Mouse (Mus musculus) embryonic fibroblast, embryonic 13.5 days (primary cell): Measurements from ENCODE around the gene Strc. TPM values are rescaled to one million over a fixed set of nuclear protein-coding genes. Genes with fewer than 3 reads are reported as not detected.
"Not testable (repeated sequence)": the region's sequence is repeated elsewhere in the genome, so short reads cannot be mapped to it uniquely, and the experiment has no call there.

Source experiments
- H3K27ac ChIP-seq: 2 replicates; pipeline ENCODE4 v1.5.1; 2012; ENCODE audit warnings: low read length, control low read depth, inconsistent platforms; ENCODE audit not compliant: insufficient read depth
- H3K4me1 ChIP-seq: 2 replicates; pipeline ENCODE4 v1.6.1; 2011; ENCODE audit warnings: low read length; ENCODE audit not compliant: control insufficient read depth, insufficient read depth
- H3K4me3 ChIP-seq: 2 replicates; pipeline ENCODE4 v1.5.1; 2011; ENCODE audit warnings: mild to moderate bottlenecking, control low read depth, low read length; ENCODE audit not compliant: insufficient read depth
- CTCF ChIP-seq: IDR thresholded peaks from 2 replicates; pipeline ENCODE4 v1.5.1; 2011; ENCODE audit warnings: mild to moderate bottlenecking, control low read depth, low read length, moderate library complexity, borderline replicate concordance; ENCODE audit not compliant: insufficient read depth
- POLR2A ChIP-seq: IDR thresholded peaks from 2 replicates; pipeline ENCODE4 v1.6.1; 2011; ENCODE audit warnings: low read depth, mild to moderate bottlenecking, control low read depth, low read length, moderate library complexity
- polyA plus RNA-seq: library from polyadenylated mRNA; stranded (reverse); fragments of >200 nt; gene quantifications from 2 replicates; pipeline ENCODE4 v1.2.4, GENCODE M21; 2011; ENCODE audit warnings: low read depth; ENCODE audit not compliant: missing spikeins, insufficient read length

The Strc gene
- not detected in 2 replicates for polyA plus RNA-seq

GRCm38 (mm10) chr2:121386961-121387575 lies at the start of gene Strc:
Gene Strc (minus strand): TSS chr2:121387168.
- H3K27ac ChIP-seq, result not testable (repeated sequence)

GRCm38 (mm10) chr2:121434854-121435253 lies 47.9 kb upstream of the Strc start:
- H3K4me3 ChIP-seq, result no peak overlapping the region
- no peaks in the 10 kb centered on the region for H3K4me1 ChIP-seq
- TF ChIP-seq POLR2A (no peak), CTCF (no peak)

More at GRCm38 (mm10) chr2:121386961-121387575, at the start of gene Strc:
- H3K4me3 ChIP-seq, H3K4me1 ChIP-seq: not testable (repeated sequence)

GRCm38 (mm10) chr2:121425890-121426289 lies 38.9 kb upstream of the Strc start:
- H3K4me1 ChIP-seq, result no peaks in the 10 kb centered on the region
- H3K4me3 ChIP-seq, result no peak overlapping the region
- TF ChIP-seq POLR2A (no peak), CTCF (no peak)
- H3K27ac ChIP-seq, result no peak overlapping the region

More at GRCm38 (mm10) chr2:121434854-121435253, 47.9 kb upstream of the Strc start:
- H3K27ac ChIP-seq, result no peak overlapping the region

GRCm38 (mm10) chr2:121423166-121423565 lies 36.2 kb upstream of the Strc start:
- no peak for TF ChIP-seq CTCF
- no peak for TF ChIP-seq POLR2A
- no peak overlapping the region for H3K4me3 ChIP-seq
- H3K4me1 ChIP-seq, result 0 out of 2 replicates have a peak, but pooled peaks cover 4% of the 10 kb centered on the region
- no peak overlapping the region for H3K27ac ChIP-seq

GRCm38 (mm10) chr2:121418476-121418875 lies 31.5 kb upstream of the Strc start:
- peaks cover 8% of the 10 kb centered on the region for H3K4me1 ChIP-seq
- H3K4me3 ChIP-seq, result no peak overlapping the region
- TF ChIP-seq CTCF (no peak), POLR2A (no peak)
- no peak overlapping the region for H3K27ac ChIP-seq

- Histone ChIP-seq H3K4me3 (peak overlapping the region; percentile 83), H3K27ac (no peak overlapping the region), H3K4me1 (peaks cover 8% of the 10 kb centered on the region)
- no peak for TF ChIP-seq CTCF
- TF ChIP-seq POLR2A, result no peak
Measured at GRCm38 (mm10) chr2:121416356-121416755, 29.4 kb upstream of the Strc start.

- Histone ChIP-seq H3K4me1 (peaks cover 8% of the 10 kb centered on the region), H3K4me3 (peak overlapping the region; percentile 83), H3K27ac (no peak overlapping the region)
- TF ChIP-seq POLR2A (no peak), CTCF (no peak)
Measured at GRCm38 (mm10) chr2:121415591-121415990, 28.6 kb upstream of the Strc start.

- Histone ChIP-seq H3K27ac (no peak overlapping the region), H3K4me1 (peaks cover 8% of the 10 kb centered on the region), H3K4me3 (peak overlapping the region; percentile 83)
- no peak for TF ChIP-seq POLR2A
- no peak for TF ChIP-seq CTCF
Measured at GRCm38 (mm10) chr2:121415103-121415502, 28.1 kb upstream of the Strc start.

- Histone ChIP-seq H3K27ac (peak overlapping the region; percentile 94), H3K4me3 (peak overlapping the region; percentile 83), H3K4me1 (peaks cover 8% of the 10 kb centered on the region)
- TF ChIP-seq CTCF, result no peak
- TF ChIP-seq POLR2A, result no peak
Measured at GRCm38 (mm10) chr2:121414139-121414685, 27.2 kb upstream of the Strc start.

- Histone ChIP-seq H3K4me3 (peak within 1 kb of the TSS; percentile 83), H3K4me1 (peaks cover 4% of the 10 kb centered on the region), H3K27ac (peak within 1 kb of the TSS; percentile 94)
- peak; percentile 90 for TF ChIP-seq POLR2A
- no peak for TF ChIP-seq CTCF
Measured at GRCm38 (mm10) chr2:121413387-121414042, 26.5 kb upstream of the Strc start, which contains the start of the genes Pdia3 and Catsper2. Gene Pdia3 (plus strand): TSS chr2:121413775. Gene Catsper2 (minus strand): TSS chr2:121413792.
